Mouse (Mus musculus) yolk sac, embryonic 10.5 days (tissue): Measurements from ENCODE around the gene Ccdc187.

Source experiments
- DNase-seq: peaks from one replicate; pipeline ENCODE4 v3.0.0-alpha.2; 2017; ENCODE audit warnings: low spot score

Ccdc187 gene

GRCm38 (mm10) chr2:26294457-26294856, at the start of gene Ccdc187:
Gene Ccdc187, minus strand, starts transcription at chr2:26294557.
- no peak for DNase-seq

- DNase-seq: peak; percentile 31
Observed at GRCm38 (mm10) chr2:26342609-26343490, 48.5 kb upstream of the Ccdc187 start.

- DNase-seq: no peak
Observed at GRCm38 (mm10) chr2:26342044-26342443, 47.7 kb upstream of the Ccdc187 start.

- no peak for DNase-seq
Observed at GRCm38 (mm10) chr2:26341510-26341981, 47.2 kb upstream of the Ccdc187 start.

GRCm38 (mm10) chr2:26339204-26339551, 44.8 kb upstream of the Ccdc187 start:
- no peak for DNase-seq

- DNase-seq: no peak
Observed at GRCm38 (mm10) chr2:26338302-26339203, 44.2 kb upstream of the Ccdc187 start.

- DNase-seq: no peak
Observed at GRCm38 (mm10) chr2:26330702-26331101, 36.3 kb upstream of the Ccdc187 start.

- no peak for DNase-seq
Observed at GRCm38 (mm10) chr2:26330056-26330468, 35.7 kb upstream of the Ccdc187 start.

- DNase-seq: no peak
Observed at GRCm38 (mm10) chr2:26329402-26329801, 35.0 kb upstream of the Ccdc187 start.

GRCm38 (mm10) chr2:26327852-26328251, 33.5 kb upstream of the Ccdc187 start:
- no peak for DNase-seq

GRCm38 (mm10) chr2:26325386-26326181, 31.2 kb upstream of the Ccdc187 start:
- DNase-seq: peak; percentile 54

- no peak for DNase-seq
Observed at GRCm38 (mm10) chr2:26324917-26325316, 30.6 kb upstream of the Ccdc187 start.

GRCm38 (mm10) chr2:26323589-26324325, 29.4 kb upstream of the Ccdc187 start:
- DNase-seq: no peak

GRCm38 (mm10) chr2:26320245-26321185, 26.2 kb upstream of the Ccdc187 start:
- DNase-seq: no peak

- DNase-seq: no peak
Observed at GRCm38 (mm10) chr2:26319519-26320244, 25.3 kb upstream of the Ccdc187 start.

GRCm38 (mm10) chr2:26319109-26319508, 24.8 kb upstream of the Ccdc187 start:
- DNase-seq: no peak

- no peak for DNase-seq
Observed at GRCm38 (mm10) chr2:26317991-26318672, 23.8 kb upstream of the Ccdc187 start.

GRCm38 (mm10) chr2:26317371-26317770, 23.0 kb upstream of the Ccdc187 start:
- no peak for DNase-seq
